Mouse (Mus musculus): Measurements from ENCODE around the gene Smarcb1.

Smarcb1 gene

GRCm38 (mm10) chr10:75932891-75933290 is 11.5 kb upstream of the Smarcb1 start, which contains the start of gene Chchd10:
Chchd10 (plus strand) TSS chr10:75933130.
- no peak for DNase-seq

- peak; percentile 45 to 66 for DNase-seq
Measured at GRCm38 (mm10) chr10:75932081-75932678, 10.8 kb upstream of the Smarcb1 start.

GRCm38 (mm10) chr10:75931311-75931710 is 9.9 kb upstream of the Smarcb1 start:
- DNase-seq, result no peak

GRCm38 (mm10) chr10:75930304-75930703 is 8.9 kb upstream of the Smarcb1 start:
- no peak for DNase-seq

GRCm38 (mm10) chr10:75926396-75926795 is 5.0 kb upstream of the Smarcb1 start:
- no peak for DNase-seq

GRCm38 (mm10) chr10:75924324-75924723 is 2.9 kb upstream of the Smarcb1 start:
- no peak for DNase-seq

- DNase-seq, result no peak
Measured at GRCm38 (mm10) chr10:75921726-75922560, 526 bp upstream of the Smarcb1 start.

- no peak for DNase-seq
Measured at GRCm38 (mm10) chr10:75919026-75919425, 2.4 kb downstream of the Smarcb1 start.

GRCm38 (mm10) chr10:75916840-75917239 is 4.6 kb downstream of the Smarcb1 start:
- DNase-seq, result no peak

GRCm38 (mm10) chr10:75915557-75915956 is 5.9 kb downstream of the Smarcb1 start:
- DNase-seq, result no peak

- DNase-seq, result no peak
Measured at GRCm38 (mm10) chr10:75913013-75913589, 8.3 kb downstream of the Smarcb1 start.

GRCm38 (mm10) chr10:75910698-75911097 is 10.7 kb downstream of the Smarcb1 start:
- DNase-seq, result no peak

GRCm38 (mm10) chr10:75906882-75907281 is 14.5 kb downstream of the Smarcb1 start:
- no peak for DNase-seq

- DNase-seq, result no peak
Measured at GRCm38 (mm10) chr10:75904391-75904790, 17.0 kb downstream of the Smarcb1 start.

- no peak for DNase-seq
Measured at GRCm38 (mm10) chr10:75898846-75899245, 22.6 kb downstream of the Smarcb1 start.

GRCm38 (mm10) chr10:75898039-75898564 is 23.3 kb downstream of the Smarcb1 start:
- no peak for DNase-seq

GRCm38 (mm10) chr10:75897373-75897772 is 24.0 kb downstream of the Smarcb1 start:
- DNase-seq, result peak; percentile 30 to 66

GRCm38 (mm10) chr10:75896208-75896607 is 25.2 kb downstream of the Smarcb1 start:
- DNase-seq, result no peak

- DNase-seq, result no peak
Measured at GRCm38 (mm10) chr10:75895730-75896129, 25.7 kb downstream of the Smarcb1 start.

- no peak for DNase-seq
Measured at GRCm38 (mm10) chr10:75894601-75895000, 26.8 kb downstream of the Smarcb1 start.

- DNase-seq, result peak; percentile 94 to 95
Measured at GRCm38 (mm10) chr10:75893089-75893750, 28.2 kb downstream of the Smarcb1 start, which contains the start of gene Derl3. Derl3 (plus strand) TSS chr10:75893413.

- no peak for DNase-seq
Measured at GRCm38 (mm10) chr10:75889406-75890153, 31.8 kb downstream of the Smarcb1 start.
